Mouse (Mus musculus) adrenal gland, adult (tissue): ENCODE data around the gene Slco6c1.

Source experiments
- DNase-seq, 2 experiments: peaks; one replicate each; pipeline ENCODE4 v3.0.0; 2022 to 2023; ENCODE audit warnings: low spot score in 1 of 2; ENCODE audit not compliant: inconsistent age in 2 of 2

The Slco6c1 gene

GRCm38 (mm10) chr1:97128201-97128600 lies at the start of gene Slco6c1:
Slco6c1 (minus strand) TSS chr1:97128301.
- no peak for DNase-seq

- no peak for DNase-seq
These were observed 89.1 kb downstream of the Slco6c1 start for GRCm38 (mm10) chr1:97038982-97039381.

GRCm38 (mm10) chr1:97038548-97038947 lies 89.6 kb downstream of the Slco6c1 start:
- peak in 1 of 2 experiments; percentile 21 for DNase-seq

- no peak for DNase-seq
These were observed 90.1 kb downstream of the Slco6c1 start for GRCm38 (mm10) chr1:97037955-97038354.

GRCm38 (mm10) chr1:97021388-97021787 lies 106.7 kb downstream of the Slco6c1 start:
- no peak for DNase-seq

- no peak for DNase-seq
These were observed 108.7 kb downstream of the Slco6c1 start for GRCm38 (mm10) chr1:97019404-97019803.

- peak; percentile 5 to 59 for DNase-seq
These were observed 109.1 kb downstream of the Slco6c1 start for GRCm38 (mm10) chr1:97018978-97019377.
